Mouse (Mus musculus): Measurements from ENCODE around the gene Plch1. TPM values are rescaled to one million over a fixed set of nuclear protein-coding genes. Genes with fewer than 3 reads are reported as not detected.

Plch1 gene
- polyA plus RNA-seq, 1 experiment from 2014 or later, result 7.4 TPM

- H3K9ac ChIP-seq (ENCODE audit: low read length), result no peak overlapping the region
- ATAC-seq (ENCODE audit: insufficient read depth, low FRiP score), result no peak
- H3K27me3 ChIP-seq (ENCODE audit: control insufficient read depth, insufficient read depth, low read length), result no peaks in the 10 kb centered on the region
- H3K4me2 ChIP-seq (ENCODE audit: low read depth, low read length), result no peak overlapping the region
- no peak overlapping the region for H3K27ac ChIP-seq (ENCODE audit: low read length)
- 37% methylated on average over 4 of the region's 4 CpGs for WGBS
- H3K36me3 ChIP-seq (ENCODE audit: control insufficient read depth, insufficient read depth, low read length), result no peaks in the 10 kb centered on the region
- no peaks in the 10 kb centered on the region for H3K9me3 ChIP-seq (replicated peaks; ENCODE audit: control insufficient read depth, low read length)
- no peak overlapping the region for H3K4me3 ChIP-seq (replicated peaks; ENCODE audit: low read length)
- H3K4me1 ChIP-seq (ENCODE audit: control insufficient read depth, insufficient read depth, low read length), result 0 out of 2 replicates have a peak, but pooled peaks cover 3% of the 10 kb centered on the region
Measured at GRCm38 (mm10) chr3:63842436-63842835, 56.8 kb downstream of the Plch1 start.

GRCm38 (mm10) chr3:63837750-63838149 is 61.5 kb downstream of the Plch1 start:
- no peaks in the 10 kb centered on the region for H3K36me3 ChIP-seq (ENCODE audit: control insufficient read depth, insufficient read depth, low read length)
- no peak overlapping the region for H3K4me2 ChIP-seq (ENCODE audit: low read depth, low read length)
- H3K4me1 ChIP-seq (ENCODE audit: control insufficient read depth, insufficient read depth, low read length), result 0 out of 2 replicates have a peak, but pooled peaks cover 11% of the 10 kb centered on the region
- H3K9ac ChIP-seq (ENCODE audit: low read length), result no peak overlapping the region
- H3K4me3 ChIP-seq (replicated peaks; ENCODE audit: low read length), result no peak overlapping the region
- ATAC-seq (ENCODE audit: insufficient read depth, low FRiP score), result no peak
- H3K27ac ChIP-seq (ENCODE audit: low read length), result no peak overlapping the region
- H3K9me3 ChIP-seq (replicated peaks; ENCODE audit: control insufficient read depth, low read length), result no peaks in the 10 kb centered on the region
- H3K27me3 ChIP-seq (ENCODE audit: control insufficient read depth, insufficient read depth, low read length), result no peaks in the 10 kb centered on the region

- ATAC-seq (ENCODE audit: insufficient read depth, low FRiP score), result 0 out of 2 replicates have a peak, but pooled peaks have one; percentile 40
- no peak overlapping the region for H3K4me3 ChIP-seq (replicated peaks; ENCODE audit: low read length)
- H3K9ac ChIP-seq (ENCODE audit: low read length), result no peak overlapping the region
- no peak overlapping the region for H3K27ac ChIP-seq (ENCODE audit: low read length)
- H3K4me1 ChIP-seq (ENCODE audit: control insufficient read depth, insufficient read depth, low read length), result 0 out of 2 replicates have a peak, but pooled peaks cover 11% of the 10 kb centered on the region
- H3K27me3 ChIP-seq (ENCODE audit: control insufficient read depth, insufficient read depth, low read length), result no peaks in the 10 kb centered on the region
- WGBS, result 67% methylated on average over 8 of the region's 8 CpGs
- H3K36me3 ChIP-seq (ENCODE audit: control insufficient read depth, insufficient read depth, low read length), result no peaks in the 10 kb centered on the region
- H3K9me3 ChIP-seq (replicated peaks; ENCODE audit: control insufficient read depth, low read length), result no peaks in the 10 kb centered on the region
- H3K4me2 ChIP-seq (ENCODE audit: low read depth, low read length), result no peak overlapping the region
Measured at GRCm38 (mm10) chr3:63836937-63837632, 62.2 kb downstream of the Plch1 start.

- Histone ChIP-seq H3K27ac (ENCODE audit: low read length) (no peak overlapping the region), H3K4me2 (ENCODE audit: low read depth, low read length) (no peak overlapping the region), H3K9me3 (replicated peaks; ENCODE audit: control insufficient read depth, low read length) (no peaks in the 10 kb centered on the region), H3K4me3 (replicated peaks; ENCODE audit: low read length) (no peak overlapping the region), H3K9ac (ENCODE audit: low read length) (no peak overlapping the region), H3K36me3 (ENCODE audit: control insufficient read depth, insufficient read depth, low read length) (no peaks in the 10 kb centered on the region), H3K4me1 (ENCODE audit: control insufficient read depth, insufficient read depth, low read length) (0 out of 2 replicates have a peak, but pooled peaks cover 11% of the 10 kb centered on the region), H3K27me3 (ENCODE audit: control insufficient read depth, insufficient read depth, low read length) (no peaks in the 10 kb centered on the region)
- no peak for ATAC-seq (ENCODE audit: insufficient read depth, low FRiP score)
Measured at GRCm38 (mm10) chr3:63835816-63836215, 63.5 kb downstream of the Plch1 start.

- no peaks in the 10 kb centered on the region for H3K36me3 ChIP-seq (ENCODE audit: control insufficient read depth, insufficient read depth, low read length)
- H3K4me2 ChIP-seq (ENCODE audit: low read depth, low read length), result no peak overlapping the region
- H3K27me3 ChIP-seq (ENCODE audit: control insufficient read depth, insufficient read depth, low read length), result no peaks in the 10 kb centered on the region
- ATAC-seq (ENCODE audit: insufficient read depth, low FRiP score), result no peak
- peaks cover 11% of the 10 kb centered on the region for H3K4me1 ChIP-seq (ENCODE audit: control insufficient read depth, insufficient read depth, low read length)
- H3K4me3 ChIP-seq (replicated peaks; ENCODE audit: low read length), result no peak overlapping the region
- no peaks in the 10 kb centered on the region for H3K9me3 ChIP-seq (replicated peaks; ENCODE audit: control insufficient read depth, low read length)
- H3K9ac ChIP-seq (ENCODE audit: low read length), result no peak overlapping the region
- 32% methylated on average over 1 of the region's 1 CpGs for WGBS
- H3K27ac ChIP-seq (ENCODE audit: low read length), result 0 out of 2 replicates have a peak overlapping the region, but pooled peaks have one; percentile 18
Measured at GRCm38 (mm10) chr3:63823874-63824400, 75.3 kb downstream of the Plch1 start.

- no peak for ATAC-seq (ENCODE audit: insufficient read depth, low FRiP score)
- Histone ChIP-seq H3K4me3 (replicated peaks; ENCODE audit: low read length) (no peak overlapping the region), H3K4me2 (ENCODE audit: low read depth, low read length) (no peak overlapping the region), H3K9ac (ENCODE audit: low read length) (no peak overlapping the region), H3K4me1 (ENCODE audit: control insufficient read depth, insufficient read depth, low read length) (peaks cover 11% of the 10 kb centered on the region), H3K27me3 (ENCODE audit: control insufficient read depth, insufficient read depth, low read length) (no peaks in the 10 kb centered on the region), H3K9me3 (replicated peaks; ENCODE audit: control insufficient read depth, low read length) (no peaks in the 10 kb centered on the region), H3K27ac (ENCODE audit: low read length) (no peak overlapping the region), H3K36me3 (ENCODE audit: control insufficient read depth, insufficient read depth, low read length) (no peaks in the 10 kb centered on the region)
Measured at GRCm38 (mm10) chr3:63822631-63823030, 76.6 kb downstream of the Plch1 start.

- Histone ChIP-seq H3K4me2 (ENCODE audit: low read depth, low read length) (no peak overlapping the region), H3K27me3 (ENCODE audit: control insufficient read depth, insufficient read depth, low read length) (no peaks in the 10 kb centered on the region), H3K9me3 (replicated peaks; ENCODE audit: control insufficient read depth, low read length) (no peaks in the 10 kb centered on the region), H3K9ac (ENCODE audit: low read length) (no peak overlapping the region), H3K4me3 (replicated peaks; ENCODE audit: low read length) (no peak overlapping the region), H3K27ac (ENCODE audit: low read length) (no peak overlapping the region), H3K4me1 (ENCODE audit: control insufficient read depth, insufficient read depth, low read length) (0 out of 2 replicates have a peak, but pooled peaks cover 8% of the 10 kb centered on the region), H3K36me3 (ENCODE audit: control insufficient read depth, insufficient read depth, low read length) (no peaks in the 10 kb centered on the region)
- WGBS, result 49% methylated on average over 3 of the region's 3 CpGs
- ATAC-seq (ENCODE audit: insufficient read depth, low FRiP score), result no peak
Measured at GRCm38 (mm10) chr3:63815131-63815530, 84.1 kb downstream of the Plch1 start.

- no peaks in the 10 kb centered on the region for H3K9me3 ChIP-seq (replicated peaks; ENCODE audit: control insufficient read depth, low read length)
- H3K27ac ChIP-seq (ENCODE audit: low read length), result 0 out of 2 replicates have a peak overlapping the region, but pooled peaks have one; percentile 42
- no peaks in the 10 kb centered on the region for H3K36me3 ChIP-seq (ENCODE audit: control insufficient read depth, insufficient read depth, low read length)
- no peak overlapping the region for H3K4me2 ChIP-seq (ENCODE audit: low read depth, low read length)
- no peaks in the 10 kb centered on the region for H3K27me3 ChIP-seq (ENCODE audit: control insufficient read depth, insufficient read depth, low read length)
- peak; percentile 37; the same call in 1 of the 2 replicates for ATAC-seq (ENCODE audit: insufficient read depth, low FRiP score)
- 0 out of 2 replicates have a peak, but pooled peaks cover 8% of the 10 kb centered on the region for H3K4me1 ChIP-seq (ENCODE audit: control insufficient read depth, insufficient read depth, low read length)
- H3K9ac ChIP-seq (ENCODE audit: low read length), result no peak overlapping the region
- WGBS, result 46% methylated on average over 1 of the region's 1 CpGs
- H3K4me3 ChIP-seq (replicated peaks; ENCODE audit: low read length), result no peak overlapping the region
Measured at GRCm38 (mm10) chr3:63814203-63814602, 85.1 kb downstream of the Plch1 start.

GRCm38 (mm10) chr3:63806906-63807305 is 92.4 kb downstream of the Plch1 start:
- no peaks in the 10 kb centered on the region for H3K27me3 ChIP-seq (ENCODE audit: control insufficient read depth, insufficient read depth, low read length)
- no peak for ATAC-seq (ENCODE audit: insufficient read depth, low FRiP score)
- no peak overlapping the region for H3K4me3 ChIP-seq (replicated peaks; ENCODE audit: low read length)
- no peaks in the 10 kb centered on the region for H3K36me3 ChIP-seq (ENCODE audit: control insufficient read depth, insufficient read depth, low read length)
- H3K27ac ChIP-seq (ENCODE audit: low read length), result no peak overlapping the region
- H3K9ac ChIP-seq (ENCODE audit: low read length), result no peak overlapping the region
- no peaks in the 10 kb centered on the region for H3K4me1 ChIP-seq (ENCODE audit: control insufficient read depth, insufficient read depth, low read length)
- H3K4me2 ChIP-seq (ENCODE audit: low read depth, low read length), result no peak overlapping the region
- 59% methylated on average over 1 of the region's 1 CpGs for WGBS
- H3K9me3 ChIP-seq (replicated peaks; ENCODE audit: control insufficient read depth, low read length), result no peaks in the 10 kb centered on the region
